Mouse (Mus musculus): Measurements from ENCODE around the gene Smim24. TPM values are rescaled to one million over a fixed set of nuclear protein-coding genes. Genes with fewer than 3 reads are reported as not detected.
A peak's percentile ranks its signal among the peaks of the same experiment; 100 is the strongest.

Gene Smim24
- polyA plus RNA-seq, 1 experiment from 2014 or later, result 1.8 TPM

- ATAC-seq, result no peak
- no peak overlapping the region for H3K27ac ChIP-seq
- H3K27me3 ChIP-seq, result no peaks in the 10 kb centered on the region
- peaks cover 4% of the 10 kb centered on the region; the same call in 1 of the 2 replicates for H3K36me3 ChIP-seq (ENCODE audit: poor library complexity, severe bottlenecking)
- H3K9ac ChIP-seq, result no peak overlapping the region
- no peaks in the 10 kb centered on the region for H3K9me3 ChIP-seq (replicated peaks)
- H3K4me1 ChIP-seq, result peaks cover 23% of the 10 kb centered on the region
- H3K4me3 ChIP-seq, result no peak overlapping the region
- peak overlapping the region; percentile 98 for H3K4me2 ChIP-seq
- 53% methylated on average over 12 of the region's 12 CpGs for WGBS
Observed at GRCm38 (mm10) chr10:81356352-81356990, 36.4 kb upstream of the Smim24 start.

- Histone ChIP-seq H3K4me1 (peaks cover 23% of the 10 kb centered on the region), H3K4me2 (peak within 1 kb of the TSS; percentile 98), H3K27me3 (no peaks in the 10 kb centered on the region), H3K9me3 (replicated peaks) (no peaks in the 10 kb centered on the region), H3K4me3 (peak within 1 kb of the TSS; percentile 75), H3K9ac (peak within 1 kb of the TSS; percentile 84), H3K27ac (no peak within 1 kb of the TSS), H3K36me3 (ENCODE audit: poor library complexity, severe bottlenecking) (peaks cover 4% of the 10 kb centered on the region; the same call in 1 of the 2 replicates)
- WGBS, result 3% methylated on average over 59 of the region's 79 CpGs
- ATAC-seq, result peak; percentile 94
Observed at GRCm38 (mm10) chr10:81356991-81357844, 35.6 kb upstream of the Smim24 start, which contains the start of gene Mfsd12. TSS of gene Mfsd12 (plus strand) at chr10:81357491.

DNA sequence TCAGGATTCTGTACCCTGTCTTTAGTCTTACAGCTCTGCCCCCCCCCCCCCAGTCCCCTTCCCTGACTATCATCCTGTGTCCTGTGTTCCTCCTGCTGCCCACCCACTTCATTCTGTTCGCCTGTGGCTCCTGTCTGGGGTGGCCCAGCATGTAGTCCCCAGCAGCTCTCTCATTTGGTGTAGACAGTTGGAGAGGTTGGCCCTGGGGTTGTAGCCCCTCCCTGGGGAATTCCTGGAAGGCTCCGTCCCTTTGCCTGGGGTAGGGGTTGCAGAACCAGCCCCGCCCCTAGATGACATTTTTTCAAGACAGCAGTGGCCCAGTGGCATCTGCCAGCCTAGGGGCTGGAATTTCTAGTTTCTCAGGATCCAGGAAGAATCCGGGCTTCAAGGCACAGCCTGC lies 34.6 kb upstream of the Smim24 start:
- no peak overlapping the region for H3K27ac ChIP-seq
- H3K4me1 ChIP-seq, result peaks cover 25% of the 10 kb centered on the region
- 39% methylated on average over 4 of the region's 4 CpGs for WGBS
- H3K27me3 ChIP-seq, result peaks cover 6% of the 10 kb centered on the region
- H3K9ac ChIP-seq, result peak overlapping the region; percentile 84
- H3K4me3 ChIP-seq, result peak overlapping the region; percentile 75
- no peak for ATAC-seq
- H3K9me3 ChIP-seq (replicated peaks), result no peaks in the 10 kb centered on the region
- H3K36me3 ChIP-seq (ENCODE audit: poor library complexity, severe bottlenecking), result peaks cover 4% of the 10 kb centered on the region; the same call in 1 of the 2 replicates
- peak overlapping the region; percentile 98 for H3K4me2 ChIP-seq

DNA sequence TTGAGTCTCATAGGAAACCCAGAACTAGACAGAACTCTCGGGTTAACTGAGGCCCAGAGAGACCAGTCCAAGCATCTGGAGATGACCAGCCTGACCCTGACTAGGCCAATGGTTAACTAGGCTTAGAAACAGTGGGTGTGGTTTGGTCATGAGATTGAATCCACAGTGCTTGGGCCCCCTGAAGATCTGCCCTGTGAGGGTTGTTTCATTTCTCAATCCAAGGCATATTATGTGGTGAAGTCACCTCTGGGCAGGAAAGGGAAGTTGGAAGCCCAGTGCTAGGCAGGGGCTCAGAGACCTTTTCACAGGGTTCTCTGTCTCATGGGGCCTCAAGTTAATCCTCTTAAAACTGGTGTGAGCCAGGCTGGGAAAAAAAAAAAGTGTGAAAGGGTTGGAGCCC lies 34.0 kb upstream of the Smim24 start:
- no peaks in the 10 kb centered on the region for H3K9me3 ChIP-seq (replicated peaks)
- 58% methylated on average over 1 of the region's 1 CpGs for WGBS
- no peak for ATAC-seq
- peaks cover 12% of the 10 kb centered on the region for H3K27me3 ChIP-seq
- H3K4me2 ChIP-seq, result peak overlapping the region; percentile 98
- peaks cover 31% of the 10 kb centered on the region for H3K4me1 ChIP-seq
- no peak overlapping the region for H3K4me3 ChIP-seq
- no peak overlapping the region for H3K27ac ChIP-seq
- H3K9ac ChIP-seq, result 0 out of 2 replicates have a peak overlapping the region, but pooled peaks have one; percentile 4
- peaks cover 4% of the 10 kb centered on the region; the same call in 1 of the 2 replicates for H3K36me3 ChIP-seq (ENCODE audit: poor library complexity, severe bottlenecking)

DNA sequence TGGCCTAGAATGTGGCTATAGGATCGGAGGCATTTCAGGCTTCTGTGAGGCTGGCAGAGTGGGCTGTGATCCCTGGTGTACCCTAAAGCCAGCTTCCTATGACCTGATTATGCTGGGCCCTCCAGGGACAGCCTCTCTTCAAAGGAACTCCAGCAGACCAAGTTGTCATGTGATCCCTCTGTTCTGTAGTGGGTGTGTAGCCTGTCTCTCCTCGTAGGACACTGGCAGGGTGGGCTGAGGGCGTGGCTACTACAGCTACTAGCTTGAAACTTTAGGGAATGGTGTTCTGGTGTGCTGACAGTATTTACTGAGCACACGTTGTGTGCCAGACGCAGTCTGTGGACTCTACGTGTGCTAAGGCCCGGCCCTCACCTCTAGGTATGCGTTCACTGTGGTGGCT lies 32.1 kb upstream of the Smim24 start:
- ATAC-seq, result no peak
- Histone ChIP-seq H3K4me3 (no peak overlapping the region), H3K4me2 (no peak overlapping the region), H3K4me1 (peaks cover 50% of the 10 kb centered on the region), H3K27ac (no peak overlapping the region), H3K36me3 (ENCODE audit: poor library complexity, severe bottlenecking) (peaks cover 4% of the 10 kb centered on the region; the same call in 1 of the 2 replicates), H3K9me3 (replicated peaks) (no peaks in the 10 kb centered on the region), H3K9ac (peak overlapping the region; percentile 26; the same call in 1 of the 2 replicates), H3K27me3 (peaks cover 31% of the 10 kb centered on the region)
- 76% methylated on average over 8 of the region's 8 CpGs for WGBS

DNA sequence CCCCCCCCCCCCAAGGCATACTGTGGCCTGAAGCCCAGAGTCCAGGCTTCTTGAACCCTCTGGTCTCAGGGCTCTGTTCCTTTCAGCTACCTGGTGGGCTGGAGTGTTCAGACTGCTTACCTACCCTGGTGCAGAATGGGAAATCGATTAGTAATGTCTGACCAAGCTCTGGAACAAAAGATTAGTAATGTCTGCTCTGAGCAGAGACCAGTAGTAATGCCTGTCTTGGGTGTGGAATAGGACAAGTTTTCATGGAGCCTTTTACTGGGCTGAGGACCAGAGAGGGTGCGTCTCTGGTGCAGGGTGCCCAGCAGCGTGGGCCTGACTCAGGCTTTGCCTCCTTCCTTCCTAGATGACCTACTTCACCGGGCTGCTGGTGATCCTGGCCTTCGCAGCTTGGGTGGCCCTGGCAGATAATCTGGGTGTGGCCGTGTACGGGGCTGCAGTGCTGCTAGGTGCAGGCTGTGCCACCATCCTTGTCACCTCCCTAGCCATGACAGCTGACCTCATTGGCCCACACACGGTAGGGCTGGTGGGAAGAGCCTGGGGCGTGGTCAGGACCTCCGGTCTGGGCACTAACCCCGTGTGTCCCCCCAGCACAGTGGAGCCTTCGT lies 30.4 kb upstream of the Smim24 start:
- peaks cover 54% of the 10 kb centered on the region for H3K4me1 ChIP-seq

DNA sequence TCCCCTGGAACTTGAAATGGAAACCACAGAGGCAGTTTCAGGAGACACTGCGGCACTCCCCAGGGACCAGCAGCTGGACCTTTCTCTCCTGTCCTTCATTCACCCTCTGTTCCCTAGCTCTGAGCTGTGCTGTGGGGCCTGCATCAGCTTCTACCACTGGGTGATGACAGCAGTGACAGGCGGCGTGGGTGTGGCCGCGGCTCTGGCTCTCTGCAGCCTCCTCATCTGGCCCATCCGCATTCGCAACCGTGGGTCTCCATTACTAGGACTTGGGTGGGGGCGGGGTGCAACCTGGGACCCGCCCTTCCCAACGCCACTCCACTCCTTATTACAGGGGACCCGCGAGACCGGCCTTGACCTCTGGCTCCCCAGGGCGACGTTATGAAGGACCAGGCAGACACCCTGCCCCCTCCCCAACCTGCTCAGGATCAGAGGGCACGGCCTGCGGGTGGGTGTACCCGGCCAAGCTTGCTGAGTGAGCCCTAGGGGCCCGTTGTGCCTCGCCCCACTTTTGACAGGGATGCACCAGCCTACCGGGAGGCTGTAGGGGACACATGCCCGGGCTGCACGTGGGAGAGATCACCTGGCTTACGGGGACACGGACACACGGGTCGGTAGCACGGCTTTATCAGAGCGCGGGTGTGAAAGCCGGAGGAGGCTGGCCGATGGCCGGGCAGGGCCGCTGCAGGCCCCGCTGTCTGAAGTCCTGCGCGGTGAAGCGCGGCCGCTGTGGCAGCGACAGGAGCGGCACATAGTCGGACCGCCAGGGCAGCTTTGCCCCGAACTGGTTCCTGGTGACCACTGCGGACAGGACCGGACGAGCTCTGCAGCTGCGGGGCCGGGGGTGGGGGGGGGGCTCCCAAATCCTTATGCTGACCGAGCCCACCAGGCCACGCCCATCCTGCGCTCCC lies 29.2 kb upstream of the Smim24 start:
- Histone ChIP-seq H3K4me3 (peak overlapping the region; percentile 32), H3K4me1 (peaks cover 42% of the 10 kb centered on the region), H3K36me3 (ENCODE audit: poor library complexity, severe bottlenecking) (peaks cover 30% of the 10 kb centered on the region), H3K9ac (peak overlapping the region; percentile 57), H3K4me2 (peak overlapping the region; percentile 62), H3K9me3 (replicated peaks) (no peaks in the 10 kb centered on the region), H3K27ac (no peak overlapping the region), H3K27me3 (peaks cover 34% of the 10 kb centered on the region)
- ATAC-seq, result no peak
- 9% methylated on average over 52 of the region's 54 CpGs for WGBS

More for the DNA sequence above, 30.4 kb upstream of the Smim24 start:
- H3K9me3 ChIP-seq (replicated peaks), result no peaks in the 10 kb centered on the region
- no peak overlapping the region for H3K4me3 ChIP-seq
- H3K9ac ChIP-seq, result no peak overlapping the region
- peaks cover 18% of the 10 kb centered on the region for H3K36me3 ChIP-seq (ENCODE audit: poor library complexity, severe bottlenecking)
- no peak overlapping the region for H3K27ac ChIP-seq
- peaks cover 34% of the 10 kb centered on the region for H3K27me3 ChIP-seq
- no peak for ATAC-seq
- WGBS, result 77% methylated on average over 12 of the region's 12 CpGs
- no peak overlapping the region for H3K4me2 ChIP-seq

DNA sequence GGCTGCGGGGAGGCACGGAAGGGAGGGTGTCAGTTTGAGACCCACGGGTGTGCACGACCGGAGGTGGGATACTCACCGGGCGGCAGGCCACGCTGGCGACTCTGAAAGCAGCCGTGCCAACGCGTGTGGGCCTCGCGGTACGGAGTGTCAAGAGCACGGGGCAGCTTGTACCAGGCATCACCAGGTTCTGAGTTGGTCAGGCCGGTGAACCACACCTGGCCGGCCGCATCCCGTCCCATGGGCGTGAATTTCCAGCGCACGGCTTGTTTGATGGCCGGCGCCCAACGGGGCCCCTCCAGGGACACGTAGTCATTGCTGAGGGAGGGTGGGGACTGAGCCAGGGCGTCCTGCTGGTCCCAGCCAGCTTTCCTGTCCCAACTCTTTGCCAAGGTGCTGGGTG lies 28.2 kb upstream of the Smim24 start:
- peaks cover 37% of the 10 kb centered on the region for H3K4me1 ChIP-seq
- ATAC-seq, result peak; percentile 7; the same call in 1 of the 2 replicates

DNA sequence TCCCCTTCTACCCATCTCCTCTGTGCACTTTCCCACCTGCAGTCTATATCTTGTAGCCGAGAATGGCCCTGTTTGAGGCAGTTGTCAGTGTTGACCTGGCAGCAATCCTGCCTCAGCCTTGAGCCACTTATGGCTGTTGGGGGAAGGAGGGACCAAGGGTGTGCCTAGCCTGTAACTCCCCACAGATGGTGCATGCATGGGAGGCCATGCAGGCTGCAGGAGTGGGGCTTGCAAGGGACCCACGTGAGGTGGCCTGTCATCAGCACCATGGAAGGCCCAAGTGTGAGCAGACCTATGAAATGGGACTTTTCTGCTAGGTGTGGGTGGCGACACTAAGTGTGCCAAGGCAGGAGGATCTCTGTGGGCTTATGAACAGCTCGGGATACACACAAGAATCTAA lies 27.8 kb upstream of the Smim24 start:
- 0 out of 2 replicates have a peak, but pooled peaks have one; percentile 5 for ATAC-seq
- Histone ChIP-seq H3K27me3 (peaks cover 34% of the 10 kb centered on the region), H3K27ac (no peak overlapping the region), H3K9me3 (replicated peaks) (no peaks in the 10 kb centered on the region), H3K4me1 (peaks cover 37% of the 10 kb centered on the region), H3K36me3 (ENCODE audit: poor library complexity, severe bottlenecking) (peaks cover 43% of the 10 kb centered on the region), H3K4me2 (no peak overlapping the region), H3K4me3 (peak overlapping the region; percentile 32; the same call in 1 of the 2 replicates), H3K9ac (0 out of 2 replicates have a peak overlapping the region, but pooled peaks have one; percentile 57)
- 31% methylated on average over 4 of the region's 4 CpGs for WGBS

More for the DNA sequence above, 28.2 kb upstream of the Smim24 start:
- no peak overlapping the region for H3K27ac ChIP-seq
- peak overlapping the region; percentile 32 for H3K4me3 ChIP-seq
- peaks cover 34% of the 10 kb centered on the region for H3K27me3 ChIP-seq
- peaks cover 40% of the 10 kb centered on the region for H3K36me3 ChIP-seq (ENCODE audit: poor library complexity, severe bottlenecking)
- H3K9me3 ChIP-seq (replicated peaks), result no peaks in the 10 kb centered on the region
- H3K9ac ChIP-seq, result peak overlapping the region; percentile 57
- H3K4me2 ChIP-seq, result peak overlapping the region; percentile 62
- 8% methylated on average over 28 of the region's 28 CpGs for WGBS

GRCm38 (mm10) chr10:81365672-81366476 lies 27.0 kb upstream of the Smim24 start, which contains the start of gene 4930404N11Rik:
TSS of gene 4930404N11Rik (minus strand) at chr10:81365816.
- Histone ChIP-seq H3K36me3 (ENCODE audit: poor library complexity, severe bottlenecking) (peaks cover 48% of the 10 kb centered on the region), H3K27me3 (peaks cover 34% of the 10 kb centered on the region), H3K4me3 (peak within 1 kb of the TSS; percentile 32), H3K27ac (no peak within 1 kb of the TSS), H3K4me1 (peaks cover 37% of the 10 kb centered on the region), H3K4me2 (peak within 1 kb of the TSS; percentile 62), H3K9me3 (replicated peaks) (no peaks in the 10 kb centered on the region), H3K9ac (peak within 1 kb of the TSS; percentile 57)
- 18% methylated on average over 12 of the region's 12 CpGs for WGBS
- ATAC-seq, result 0 out of 2 replicates have a peak, but pooled peaks have one; percentile 11

All from forebrain, embryonic 13.5 days (tissue).